Mouse (Mus musculus) brain, embryonic 14.5 days (tissue): ENCODE results near the gene Pex6.

Source experiments
- CTCF ChIP-seq: fragments of 200-500 bp; IDR thresholded peaks from 2 replicates; pipeline ENCODE4 v1.5.1; 2012; ENCODE audit warnings: inconsistent platforms, mild to moderate bottlenecking, moderate library complexity, borderline replicate concordance; ENCODE audit not compliant: insufficient read depth, insufficient read length; ENCODE audit errors: extremely low read depth
- POLR2A ChIP-seq: fragments of 200-500 bp; IDR thresholded peaks from 2 replicates; pipeline ENCODE4 v1.6.1; 2012; ENCODE audit warnings: mild to moderate bottlenecking, inconsistent platforms, borderline replicate concordance; ENCODE audit not compliant: poor library complexity, insufficient read depth, insufficient read length, severe bottlenecking; ENCODE audit errors: extremely low read depth

DNA sequence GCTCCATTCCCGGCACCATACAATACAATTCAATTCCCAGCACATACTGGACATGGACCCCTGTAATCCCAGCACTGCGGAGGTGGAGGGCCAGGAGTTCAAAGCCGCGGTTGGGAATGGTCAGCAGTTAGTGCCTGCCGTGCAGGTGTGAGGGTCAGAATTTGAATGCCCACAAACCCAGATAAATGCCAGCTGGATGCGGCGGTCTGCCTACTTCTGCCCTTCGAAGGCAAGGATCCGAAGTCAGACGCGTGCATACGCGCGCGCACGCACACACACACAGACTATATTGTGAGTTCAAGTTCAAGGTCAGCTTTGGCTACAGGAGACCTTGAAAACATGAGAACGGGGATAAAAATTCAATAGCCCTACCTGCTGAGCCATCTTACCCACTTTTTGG lies 60.4 kb downstream of the Pex6 start:
- TF ChIP-seq CTCF (no peak), POLR2A (no peak)
